Mouse (Mus musculus): ENCODE results near the gene I0C0044D17Rik. TPM values are rescaled to one million over a fixed set of nuclear protein-coding genes. Genes with fewer than 3 reads are reported as not detected.

I0C0044D17Rik gene
- polyA plus RNA-seq, 1 experiment from 2014 or later = not detected

GRCm38 (mm10) chr4:98822478-98822877 lies 1.2 kb downstream of the I0C0044D17Rik start:
- H3K36me3 ChIP-seq = no peaks in the 10 kb centered on the region
- H3K27me3 ChIP-seq (replicated peaks) = no peaks in the 10 kb centered on the region
- H3K9ac ChIP-seq = no peak overlapping the region
- peaks cover 6% of the 10 kb centered on the region; the same call in 1 of the 2 replicates for H3K4me1 ChIP-seq
- no peak overlapping the region for H3K4me2 ChIP-seq
- no peaks in the 10 kb centered on the region for H3K9me3 ChIP-seq
- WGBS = 60% methylated on average over 3 of the region's 3 CpGs
- ATAC-seq (ENCODE audit: insufficient read depth, low FRiP score, low read depth) = no peak
- H3K27ac ChIP-seq = no peak overlapping the region
- no peak overlapping the region for H3K4me3 ChIP-seq (replicated peaks)

DNA sequence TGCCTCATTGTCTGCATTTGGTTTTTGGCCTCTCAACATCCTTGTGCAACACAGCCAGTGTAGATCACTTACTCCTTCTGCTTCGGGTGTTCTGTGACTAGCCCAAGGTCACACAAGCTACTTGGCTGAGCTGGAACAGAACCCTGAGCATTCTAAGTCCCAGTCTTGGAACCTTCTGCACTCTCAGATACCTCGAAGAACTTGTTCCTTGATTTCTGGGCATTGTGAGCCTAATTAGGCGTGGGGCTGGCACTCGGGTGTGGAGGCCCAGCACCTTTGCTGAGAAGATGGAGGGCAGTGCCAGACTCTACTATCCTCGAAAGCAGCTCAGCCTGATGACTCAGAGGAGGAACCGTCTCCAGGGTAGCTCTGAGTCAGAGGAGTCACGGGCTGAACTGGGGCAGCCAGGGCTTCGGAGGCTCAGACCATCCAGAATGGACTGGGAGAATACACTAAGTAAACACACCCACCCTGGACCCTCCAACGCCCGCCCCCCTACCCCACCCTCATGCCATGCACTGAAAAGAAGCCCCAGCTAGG lies 4.4 kb downstream of the I0C0044D17Rik start:
- Histone ChIP-seq H3K36me3 (no peaks in the 10 kb centered on the region), H3K27me3 (replicated peaks) (no peaks in the 10 kb centered on the region), H3K27ac (no peak overlapping the region), H3K9ac (no peak overlapping the region), H3K4me1 (peaks cover 13% of the 10 kb centered on the region), H3K4me2 (no peak overlapping the region), H3K9me3 (no peaks in the 10 kb centered on the region), H3K4me3 (replicated peaks) (no peak overlapping the region)
- no peak for ATAC-seq (ENCODE audit: insufficient read depth, low FRiP score, low read depth)
- 69% methylated on average over 10 of the region's 10 CpGs for WGBS

DNA sequence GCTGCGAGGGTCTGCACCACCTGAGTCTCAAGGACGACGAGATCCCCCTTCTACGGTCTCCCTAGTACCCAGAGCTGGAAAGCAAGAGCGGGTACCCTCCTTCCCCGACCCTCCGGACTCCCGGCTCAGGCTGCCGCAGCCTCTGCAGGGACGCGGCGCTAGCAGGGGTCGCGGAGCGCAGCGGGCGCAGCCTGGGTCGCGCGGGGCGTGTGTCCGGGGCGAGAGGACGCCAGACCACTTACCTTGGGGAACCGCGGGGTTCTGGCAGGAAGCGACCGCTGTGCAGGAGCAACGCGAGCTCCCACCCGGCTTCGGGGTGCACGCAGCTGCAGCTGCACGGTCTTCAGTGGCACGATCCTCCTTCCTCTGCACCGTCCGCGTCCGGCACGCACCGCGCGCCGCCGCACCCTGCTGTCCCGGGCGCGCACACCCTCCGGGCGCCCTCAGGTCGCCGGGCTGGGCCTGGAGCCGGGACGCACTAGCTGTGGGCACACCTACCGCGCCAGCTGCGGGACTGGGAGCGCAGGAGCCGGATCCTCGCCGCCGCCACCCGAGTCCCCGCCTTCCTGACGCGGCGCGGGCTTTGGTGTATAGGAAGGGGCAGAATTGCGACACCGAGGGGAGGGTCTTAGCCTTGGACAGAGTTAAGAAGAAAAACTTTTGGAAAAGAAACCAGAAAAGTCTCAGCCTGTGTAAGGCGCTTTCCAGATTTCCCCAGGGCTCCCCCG lies 6.3 kb downstream of the I0C0044D17Rik start, which contains the start of gene Kank4:
Kank4 (minus strand) TSS at position 354 of the 728 bp plus-strand sequence.
- peak within 1 kb of the TSS; percentile 67 for H3K4me3 ChIP-seq (replicated peaks)
- H3K36me3 ChIP-seq = no peaks in the 10 kb centered on the region
- H3K27ac ChIP-seq = peak within 1 kb of the TSS; percentile 52
- no peaks in the 10 kb centered on the region for H3K9me3 ChIP-seq
- peak; percentile 70 for ATAC-seq (ENCODE audit: insufficient read depth, low FRiP score, low read depth)
- peak within 1 kb of the TSS; percentile 99 for H3K4me2 ChIP-seq
- peak within 1 kb of the TSS; percentile 56 for H3K9ac ChIP-seq
- under 1% methylated on average over 63 of the region's 72 CpGs for WGBS
- no peaks in the 10 kb centered on the region for H3K27me3 ChIP-seq (replicated peaks)
- H3K4me1 ChIP-seq = peaks cover 13% of the 10 kb centered on the region

GRCm38 (mm10) chr4:98816807-98817183 lies 6.8 kb downstream of the I0C0044D17Rik start:
- ATAC-seq (ENCODE audit: insufficient read depth, low FRiP score, low read depth) = no peak
- Histone ChIP-seq H3K9me3 (no peaks in the 10 kb centered on the region), H3K27ac (peak overlapping the region; percentile 52; the same call in 1 of the 2 replicates), H3K36me3 (no peaks in the 10 kb centered on the region), H3K4me1 (peaks cover 13% of the 10 kb centered on the region), H3K9ac (peak overlapping the region; percentile 56; the same call in 1 of the 2 replicates), H3K4me2 (peak overlapping the region; percentile 99), H3K27me3 (replicated peaks) (no peaks in the 10 kb centered on the region), H3K4me3 (replicated peaks) (peak overlapping the region; percentile 67)
- 4% methylated on average over 14 of the region's 14 CpGs for WGBS

DNA sequence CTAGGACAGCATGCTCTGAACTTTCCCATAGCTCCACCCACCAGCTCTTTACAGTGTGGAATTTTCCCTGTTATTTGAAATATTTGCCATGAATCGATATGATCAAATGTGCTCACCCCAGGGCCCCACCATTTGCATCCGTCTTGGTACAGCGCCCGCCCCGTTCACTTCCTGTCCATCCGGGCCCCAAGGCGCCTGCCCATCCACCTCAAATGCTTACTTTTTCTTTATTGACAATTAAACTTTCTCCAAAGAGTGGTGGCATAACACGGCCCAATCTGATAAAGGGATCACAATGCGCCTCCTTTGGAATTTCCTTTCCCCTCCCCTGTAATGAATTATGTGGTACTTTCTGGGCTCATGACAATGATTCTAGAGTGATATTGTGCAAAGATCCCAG lies 17.3 kb downstream of the I0C0044D17Rik start:
- 75% methylated on average over 9 of the region's 9 CpGs for WGBS
- no peak for ATAC-seq (ENCODE audit: insufficient read depth, low FRiP score, low read depth)
- Histone ChIP-seq H3K9ac (no peak overlapping the region), H3K4me3 (replicated peaks) (no peak overlapping the region), H3K36me3 (no peaks in the 10 kb centered on the region), H3K9me3 (no peaks in the 10 kb centered on the region), H3K4me2 (no peak overlapping the region), H3K4me1 (peaks cover 3% of the 10 kb centered on the region; the same call in 1 of the 2 replicates), H3K27ac (no peak overlapping the region), H3K27me3 (replicated peaks) (no peaks in the 10 kb centered on the region)

DNA sequence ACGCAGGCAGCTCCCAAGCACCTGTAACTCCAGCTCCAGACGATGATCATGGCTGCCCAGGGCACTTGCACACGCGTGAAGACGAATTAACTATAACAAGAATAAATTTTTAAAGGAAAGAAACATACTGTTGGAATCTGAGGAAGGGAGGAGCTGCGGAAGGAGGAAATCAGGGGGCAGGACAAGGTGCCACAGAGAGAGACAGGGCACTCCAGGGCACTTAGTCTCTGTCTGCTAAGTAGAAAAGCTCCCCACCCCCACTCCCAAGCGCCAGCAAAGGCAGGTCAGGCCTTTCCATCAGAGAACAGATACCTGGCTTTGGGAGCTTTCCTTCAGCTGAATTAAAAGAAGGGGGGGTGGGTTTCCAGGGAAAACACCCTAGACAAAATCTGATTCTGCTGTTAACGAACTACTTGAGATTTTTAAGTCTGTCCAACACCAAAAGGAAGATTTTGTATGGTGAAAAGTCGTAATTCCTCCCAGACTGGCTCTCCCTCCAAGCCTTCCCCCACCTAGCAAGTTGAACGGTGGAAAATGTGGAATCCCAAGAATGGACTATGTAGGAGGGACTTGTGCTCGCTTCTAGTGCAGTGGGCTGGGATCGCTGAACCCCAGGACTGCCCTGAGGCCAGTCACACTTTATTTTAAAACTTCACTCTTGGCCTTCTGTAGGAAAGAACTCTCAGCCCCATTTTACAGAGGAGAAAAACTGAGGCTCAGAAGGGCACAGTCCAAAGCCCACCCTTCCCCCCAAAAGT lies 18.2 kb downstream of the I0C0044D17Rik start:
- no peak overlapping the region for H3K4me2 ChIP-seq
- H3K9ac ChIP-seq = no peak overlapping the region
- no peak overlapping the region for H3K4me3 ChIP-seq (replicated peaks)
- WGBS = 57% methylated on average over 12 of the region's 12 CpGs
- H3K4me1 ChIP-seq = peaks cover 3% of the 10 kb centered on the region; the same call in 1 of the 2 replicates
- no peaks in the 10 kb centered on the region for H3K9me3 ChIP-seq
- H3K36me3 ChIP-seq = no peaks in the 10 kb centered on the region
- H3K27me3 ChIP-seq (replicated peaks) = no peaks in the 10 kb centered on the region
- no peak overlapping the region for H3K27ac ChIP-seq
- no peak for ATAC-seq (ENCODE audit: insufficient read depth, low FRiP score, low read depth)

DNA sequence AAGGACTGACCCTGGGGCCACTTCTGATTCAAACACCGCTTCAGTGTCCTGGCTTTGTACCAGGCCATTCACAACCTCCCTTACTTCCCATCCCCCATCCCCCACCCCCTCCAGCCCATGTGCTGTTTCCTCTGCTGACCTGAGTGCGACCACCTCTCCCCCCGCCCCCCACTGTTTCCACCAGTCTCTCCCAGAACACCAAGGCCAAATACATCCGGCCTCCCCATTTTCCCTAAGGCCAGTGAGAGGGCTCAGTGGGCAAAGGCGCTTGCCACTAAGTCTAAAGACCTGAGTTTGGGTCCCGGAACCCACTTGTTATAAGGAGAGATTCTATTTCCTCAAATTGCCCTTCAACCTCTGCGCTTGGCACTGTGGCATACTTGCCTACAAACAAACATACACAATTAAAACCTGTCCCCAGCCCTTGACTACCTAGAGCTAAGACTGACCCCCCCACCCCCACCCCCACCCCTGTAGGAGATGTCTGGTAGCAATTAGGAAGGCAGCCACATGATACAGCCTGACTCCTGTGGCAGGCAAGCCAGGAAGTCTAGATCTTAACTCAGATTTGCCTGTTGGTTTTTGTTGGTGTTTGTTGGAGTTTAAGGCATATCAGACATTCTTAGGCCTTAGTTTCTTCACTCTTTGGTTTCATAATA lies 19.0 kb downstream of the I0C0044D17Rik start:
- H3K27ac ChIP-seq = no peak overlapping the region

GRCm38 (mm10) chr4:98801775-98802174 lies 21.9 kb downstream of the I0C0044D17Rik start:
- Histone ChIP-seq H3K4me3 (replicated peaks) (no peak overlapping the region), H3K9me3 (no peaks in the 10 kb centered on the region), H3K36me3 (no peaks in the 10 kb centered on the region), H3K27ac (no peak overlapping the region), H3K27me3 (replicated peaks) (no peaks in the 10 kb centered on the region), H3K9ac (no peak overlapping the region), H3K4me1 (peaks cover 12% of the 10 kb centered on the region; the same call in 1 of the 2 replicates), H3K4me2 (no peak overlapping the region)
- WGBS = 85% methylated on average over 11 of the region's 11 CpGs
- ATAC-seq (ENCODE audit: insufficient read depth, low FRiP score, low read depth) = no peak

More for the DNA sequence above, 19.0 kb downstream of the I0C0044D17Rik start:
- no peaks in the 10 kb centered on the region for H3K36me3 ChIP-seq
- WGBS = 74% methylated on average over 7 of the region's 7 CpGs
- no peak overlapping the region for H3K4me2 ChIP-seq
- no peak overlapping the region for H3K9ac ChIP-seq
- H3K27me3 ChIP-seq (replicated peaks) = no peaks in the 10 kb centered on the region
- no peaks in the 10 kb centered on the region for H3K9me3 ChIP-seq
- H3K4me1 ChIP-seq = peaks cover 3% of the 10 kb centered on the region; the same call in 1 of the 2 replicates
- no peak for ATAC-seq (ENCODE audit: insufficient read depth, low FRiP score, low read depth)
- H3K4me3 ChIP-seq (replicated peaks) = no peak overlapping the region

DNA sequence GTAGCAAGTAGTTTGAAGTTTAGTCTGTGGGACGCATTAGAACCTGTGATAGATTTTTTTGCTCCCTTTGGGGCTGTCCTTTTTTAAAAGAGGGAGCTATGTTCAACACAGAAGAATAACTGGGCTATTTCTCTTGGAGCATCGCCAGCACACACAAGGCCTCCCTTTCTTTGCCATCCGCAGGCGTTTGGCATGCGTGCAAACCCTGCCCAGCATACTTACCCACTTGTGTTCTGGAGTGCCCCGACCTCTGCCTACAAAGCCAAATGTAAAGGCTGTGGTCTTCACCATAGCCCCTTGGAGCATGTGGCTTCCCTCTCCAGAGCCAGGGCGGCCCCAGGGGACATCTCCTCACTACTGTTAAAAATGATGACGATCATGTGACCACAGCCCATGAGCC lies 22.8 kb downstream of the I0C0044D17Rik start:
- Histone ChIP-seq H3K9ac (no peak overlapping the region), H3K4me1 (peaks cover 11% of the 10 kb centered on the region; the same call in 1 of the 2 replicates), H3K4me3 (replicated peaks) (no peak overlapping the region), H3K36me3 (no peaks in the 10 kb centered on the region), H3K4me2 (no peak overlapping the region), H3K27ac (no peak overlapping the region), H3K27me3 (replicated peaks) (no peaks in the 10 kb centered on the region), H3K9me3 (no peaks in the 10 kb centered on the region)
- ATAC-seq (ENCODE audit: insufficient read depth, low FRiP score, low read depth) = no peak
- WGBS = 79% methylated on average over 8 of the region's 8 CpGs

GRCm38 (mm10) chr4:98796591-98797341 lies 26.9 kb downstream of the I0C0044D17Rik start:
- WGBS = 51% methylated on average over 11 of the region's 11 CpGs
- Histone ChIP-seq H3K27ac (peak overlapping the region; percentile 73), H3K4me1 (peaks cover 11% of the 10 kb centered on the region; the same call in 1 of the 2 replicates), H3K4me2 (0 out of 2 replicates have a peak overlapping the region, but pooled peaks have one; percentile 0), H3K4me3 (replicated peaks) (no peak overlapping the region), H3K27me3 (replicated peaks) (no peaks in the 10 kb centered on the region), H3K9ac (no peak overlapping the region), H3K9me3 (no peaks in the 10 kb centered on the region), H3K36me3 (no peaks in the 10 kb centered on the region)
- ATAC-seq (ENCODE audit: insufficient read depth, low FRiP score, low read depth) = peak; percentile 54

DNA sequence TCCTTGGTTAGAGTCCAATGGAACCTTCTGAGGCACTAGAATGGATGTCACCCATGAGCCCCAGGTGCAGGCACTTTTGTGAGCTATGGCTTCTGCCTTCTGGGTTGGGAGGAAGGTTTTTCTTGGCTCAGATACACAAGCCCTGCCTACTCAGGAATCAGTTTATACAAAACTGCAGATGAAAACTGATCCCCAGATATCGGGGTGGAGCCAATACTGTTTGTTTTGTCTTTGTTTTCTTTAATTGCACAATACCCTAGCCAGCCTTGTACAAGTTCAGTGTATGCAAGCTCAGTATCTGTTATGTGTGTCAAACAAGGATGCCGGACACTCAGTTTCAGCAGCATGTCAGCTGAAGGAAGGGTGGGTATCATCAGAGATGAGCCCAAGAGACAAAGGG lies 28.4 kb downstream of the I0C0044D17Rik start:
- H3K4me1 ChIP-seq = peaks cover 13% of the 10 kb centered on the region
- no peak for ATAC-seq (ENCODE audit: insufficient read depth, low FRiP score, low read depth)
- H3K36me3 ChIP-seq = no peaks in the 10 kb centered on the region

More for the DNA sequence above, 28.4 kb downstream of the I0C0044D17Rik start:
- Histone ChIP-seq H3K9me3 (no peaks in the 10 kb centered on the region), H3K27ac (no peak overlapping the region), H3K27me3 (replicated peaks) (no peaks in the 10 kb centered on the region), H3K9ac (no peak overlapping the region), H3K4me3 (replicated peaks) (no peak overlapping the region), H3K4me2 (no peak overlapping the region)
- 66% methylated on average over 2 of the region's 2 CpGs for WGBS
